ENCODE assay signal across 29 mouse cellular contexts in the genomic region with DNA sequence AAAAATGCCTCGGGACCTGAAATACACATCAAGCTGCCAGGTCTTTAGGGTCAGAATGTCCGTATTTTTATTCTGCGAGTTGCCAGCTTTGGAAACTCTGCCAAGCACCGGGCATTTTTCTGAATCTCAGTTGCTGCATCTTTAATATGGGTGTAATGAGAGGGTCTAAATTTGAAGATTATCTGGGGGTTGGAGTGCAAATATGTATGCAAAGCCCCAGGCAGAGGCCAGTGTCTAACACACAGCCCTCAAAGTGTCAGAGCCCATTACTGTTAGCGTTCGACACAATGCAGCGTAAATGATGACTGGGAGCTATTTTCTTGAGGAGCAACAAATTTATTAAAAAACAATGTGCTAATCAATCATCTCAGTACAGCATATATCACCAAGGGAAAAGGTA.
DNase-seq lines count a peak whose midpoint lies in the region; ATAC-seq and TF ChIP-seq lines count a peak whose summit lies in the region.
"Had no signal": no experiment of that assay in that cellular context is flagged by ENCODE, and none has a peak within 500 bp of the region (broad histone marks: within the 10 kb centered on the region; RNA-seq: fewer than 3 reads in every experiment).

No protein-coding gene starts in this region.

- no peak for TF ChIP-seq CTCF in hindbrain, postnatal 0 days (IDR thresholded peaks at IDR 0.05; ENCODE audit: low read depth)
- TF ChIP-seq CTCF in midbrain, postnatal 0 days (IDR thresholded peaks at IDR 0.05), result no peak

- no peaks in the 10 kb centered on the region for H3K36me3 ChIP-seq in hindbrain, embryonic 11.5 days (ENCODE audit: control insufficient read depth, insufficient read depth, low read length)
- no peaks in the 10 kb centered on the region for H3K36me3 ChIP-seq in hindbrain, postnatal 0 days (ENCODE audit: insufficient read depth, low read length)
- no peaks in the 10 kb centered on the region for H3K36me3 ChIP-seq in midbrain, embryonic 12.5 days
- no peaks in the 10 kb centered on the region for H3K36me3 ChIP-seq in midbrain, postnatal 0 days (ENCODE audit: insufficient read depth, low read length)
- 0 out of 2 replicates have a peak, but pooled peaks cover 2% of the 10 kb centered on the region for H3K36me3 ChIP-seq in neural tube, embryonic 13.5 days
- H3K36me3 ChIP-seq: embryonic facial prominence, embryonic 10.5 days; embryonic facial prominence, embryonic 13.5 days; forebrain, embryonic 12.5 days; heart, embryonic 10.5 days; heart, embryonic 13.5 days had no signal

- H3K4me3 ChIP-seq in hindbrain, embryonic 11.5 days (ENCODE audit: low read depth, low read length), result no peak overlapping the region
- no peak overlapping the region for H3K4me3 ChIP-seq in hindbrain, postnatal 0 days (ENCODE audit: low read length)
- no peak overlapping the region for H3K4me3 ChIP-seq in midbrain, embryonic 12.5 days
- no peak overlapping the region for H3K4me3 ChIP-seq in midbrain, postnatal 0 days (ENCODE audit: low read depth, low read length)
- no peak overlapping the region for H3K4me3 ChIP-seq in neural tube, embryonic 13.5 days
- H3K4me3 ChIP-seq: embryonic facial prominence, embryonic 10.5 days; embryonic facial prominence, embryonic 13.5 days; erythroblast, embryonic 14.5 days; forebrain, embryonic 12.5 days; heart, adult 2 months; heart, embryonic 10.5 days; heart, embryonic 13.5 days had no signal

- DNase-seq in hindbrain, embryonic 11.5 days (ENCODE audit: low spot score), result no peak
- no peak for DNase-seq in hindbrain, postnatal 0 days (ENCODE audit: low spot score)
- DNase-seq in midbrain, postnatal 0 days (ENCODE audit: low spot score), result no peak
- no peak for DNase-seq in neural tube, embryonic 10.5 days (ENCODE audit: extremely low spot score, low spot score)
- DNase-seq in retina, postnatal 1 day, result peak; percentile 68
- DNase-seq in layer of hippocampus, postnatal 36 days, result no peak
- DNase-seq: adrenal gland, postnatal 14 days; cerebellum, adult 11-12 months; cerebellum, adult 8-10 months; cerebellum, postnatal 10 days; cerebellum, postnatal 36 days; embryo, embryonic 11 days; gastrocnemius, postnatal 10 days; gastrocnemius, postnatal 36 days; heart, adult 2 months; heart, postnatal 14 days; heart, postnatal 4 days had no signal

- H3K9me3 ChIP-seq in hindbrain, embryonic 11.5 days (ENCODE audit: control insufficient read depth, low read length), result no peaks in the 10 kb centered on the region
- no peaks in the 10 kb centered on the region for H3K9me3 ChIP-seq in hindbrain, postnatal 0 days (ENCODE audit: low read length)
- peaks cover 6% of the 10 kb centered on the region; the same call in 1 of the 2 replicates for H3K9me3 ChIP-seq in midbrain, embryonic 12.5 days
- H3K9me3 ChIP-seq in midbrain, postnatal 0 days (ENCODE audit: low read length), result no peaks in the 10 kb centered on the region
- no peaks in the 10 kb centered on the region for H3K9me3 ChIP-seq in neural tube, embryonic 13.5 days
- H3K9me3 ChIP-seq: embryonic facial prominence, embryonic 10.5 days; forebrain, embryonic 12.5 days; heart, embryonic 10.5 days had no signal

- H3K4me2 ChIP-seq in hindbrain, embryonic 11.5 days (replicated peaks; ENCODE audit: low read depth, low read length), result no peak overlapping the region
- no peak overlapping the region for H3K4me2 ChIP-seq in hindbrain, postnatal 0 days (ENCODE audit: low read depth, low read length)
- no peak overlapping the region for H3K4me2 ChIP-seq in midbrain, embryonic 12.5 days (replicated peaks)
- H3K4me2 ChIP-seq in midbrain, postnatal 0 days (ENCODE audit: low read depth, low read length, poor library complexity, severe bottlenecking), result no peak overlapping the region
- no peak overlapping the region for H3K4me2 ChIP-seq in neural tube, embryonic 13.5 days
- H3K4me2 ChIP-seq: embryonic facial prominence, embryonic 13.5 days; forebrain, embryonic 12.5 days; heart, embryonic 13.5 days had no signal

- ATAC-seq in hindbrain, embryonic 11.5 days (ENCODE audit: low FRiP score), result peak; percentile 26; the same call in 1 of the 2 replicates
- no peak for ATAC-seq in hindbrain, postnatal 0 days
- ATAC-seq in midbrain, embryonic 12.5 days (ENCODE audit: low FRiP score, low read depth), result peak; percentile 41; the same call in 1 of the 2 replicates
- ATAC-seq in midbrain, postnatal 0 days (ENCODE audit: low FRiP score), result no peak
- no peak for ATAC-seq in neural tube, embryonic 13.5 days (ENCODE audit: low read depth)
- ATAC-seq: activated CD4-positive, CD25-positive, alpha-beta regulatory T cell, adult 4 months; forebrain, embryonic 16.5 days; hindbrain, embryonic 16.5 days; inflammation-experienced regulatory T-cells, adult 6 months had no signal

- no peak overlapping the region for H3K27ac ChIP-seq in hindbrain, embryonic 11.5 days (ENCODE audit: low read depth, low read length)
- H3K27ac ChIP-seq in hindbrain, postnatal 0 days, result no peak overlapping the region
- no peak overlapping the region for H3K27ac ChIP-seq in midbrain, embryonic 12.5 days (replicated peaks)
- H3K27ac ChIP-seq in midbrain, postnatal 0 days (ENCODE audit: low read depth, low read length), result no peak overlapping the region
- H3K27ac ChIP-seq in neural tube, embryonic 13.5 days (replicated peaks), result peak overlapping the region; percentile 3; the same call in 1 of the 2 replicates
- H3K27ac ChIP-seq: embryonic facial prominence, embryonic 10.5 days; embryonic facial prominence, embryonic 13.5 days; forebrain, embryonic 12.5 days; heart, adult 2 months; heart, embryonic 10.5 days; heart, embryonic 13.5 days had no signal

- H3K9ac ChIP-seq in hindbrain, embryonic 11.5 days (ENCODE audit: low read depth, low read length), result no peak overlapping the region
- no peak overlapping the region for H3K9ac ChIP-seq in hindbrain, postnatal 0 days (replicated peaks; ENCODE audit: low read length)
- no peak overlapping the region for H3K9ac ChIP-seq in midbrain, embryonic 12.5 days (replicated peaks)
- H3K9ac ChIP-seq in midbrain, postnatal 0 days (replicated peaks; ENCODE audit: low read length, poor library complexity, severe bottlenecking), result no peak overlapping the region
- H3K9ac ChIP-seq in neural tube, embryonic 13.5 days, result no peak overlapping the region
- H3K9ac ChIP-seq: embryonic facial prominence, embryonic 13.5 days; forebrain, embryonic 12.5 days; heart, embryonic 13.5 days had no signal

- H3K27me3 ChIP-seq in hindbrain, embryonic 11.5 days (ENCODE audit: control insufficient read depth, insufficient read depth, low read length), result no peaks in the 10 kb centered on the region
- no peaks in the 10 kb centered on the region for H3K27me3 ChIP-seq in hindbrain, postnatal 0 days (ENCODE audit: insufficient read depth, low read length)
- no peaks in the 10 kb centered on the region for H3K27me3 ChIP-seq in midbrain, embryonic 12.5 days
- H3K27me3 ChIP-seq in midbrain, postnatal 0 days (ENCODE audit: insufficient read depth, low read length), result no peaks in the 10 kb centered on the region
- H3K27me3 ChIP-seq in neural tube, embryonic 13.5 days, result no peaks in the 10 kb centered on the region
- H3K27me3 ChIP-seq: embryonic facial prominence, embryonic 13.5 days; forebrain, embryonic 12.5 days; heart, embryonic 13.5 days had no signal

- WGBS in hindbrain, embryonic 11.5 days, result 81% methylated on average over 7 of the region's 7 CpGs
- 65% methylated on average over 7 of the region's 7 CpGs for WGBS in hindbrain, postnatal 0 days
- 73% methylated on average over 7 of the region's 7 CpGs for WGBS in midbrain, embryonic 12.5 days
- 54% methylated on average over 7 of the region's 7 CpGs for WGBS in midbrain, postnatal 0 days
- WGBS in neural tube, embryonic 13.5 days, result 60% methylated on average over 7 of the region's 7 CpGs

- H3K4me1 ChIP-seq in hindbrain, embryonic 11.5 days (replicated peaks; ENCODE audit: control insufficient read depth, insufficient read depth, low read length), result no peaks in the 10 kb centered on the region
- no peaks in the 10 kb centered on the region for H3K4me1 ChIP-seq in hindbrain, postnatal 0 days (ENCODE audit: insufficient read depth, low read length)
- no peaks in the 10 kb centered on the region for H3K4me1 ChIP-seq in midbrain, embryonic 12.5 days
- 0 out of 2 replicates have a peak, but pooled peaks cover 2% of the 10 kb centered on the region for H3K4me1 ChIP-seq in midbrain, postnatal 0 days (ENCODE audit: insufficient read depth, low read length)
- H3K4me1 ChIP-seq in neural tube, embryonic 13.5 days (replicated peaks), result peaks cover 8% of the 10 kb centered on the region; the same call in 1 of the 2 replicates
- H3K4me1 ChIP-seq: embryonic facial prominence, embryonic 10.5 days; embryonic facial prominence, embryonic 13.5 days; heart, embryonic 10.5 days; heart, embryonic 13.5 days had no signal

Comparison
In these comparisons a context has a peak if more than half of its experiments do, and no peak if none do; other contexts are left out.
1. ATAC-seq: peak in hindbrain, embryonic 11.5 days (single experiment) and midbrain, embryonic 12.5 days (single experiment); none in hindbrain, postnatal 0 days (single experiment), midbrain, postnatal 0 days (single experiment) and neural tube, embryonic 13.5 days (single experiment).